Mouse (Mus musculus) lung, adult 2 months (tissue): ENCODE data around the gene Rbfox2. TPM values are rescaled to one million over a fixed set of nuclear protein-coding genes. Genes with fewer than 3 reads are reported as not detected.
A peak's percentile ranks its signal among the peaks of the same experiment; 100 is the strongest.

Experiments used
- DNase-seq: peaks from one replicate; pipeline ENCODE4 v3.0.0; 2022
- H3K4me1 ChIP-seq: fragments of 200-500 bp; 2 replicates; pipeline ENCODE4 v1.6.1; 2011; ENCODE audit warnings: low read length; ENCODE audit not compliant: control insufficient read depth, insufficient read depth
- H3K4me3 ChIP-seq: fragments of 200-500 bp; replicated peaks from 2 replicates; pipeline ENCODE3; 2011; ENCODE audit warnings: low read depth, mild to moderate bottlenecking, control low read depth, low read length; ENCODE audit errors: extremely low read depth
- CTCF ChIP-seq: fragments of 200-500 bp; IDR thresholded peaks from 2 replicates; pipeline ENCODE4 v1.5.1; 2011; ENCODE audit warnings: mild to moderate bottlenecking, low read length, control low read depth; ENCODE audit not compliant: insufficient read depth
- POLR2A ChIP-seq: fragments of 200-500 bp; IDR thresholded peaks from 2 replicates; pipeline ENCODE4 v1.6.1; 2011; ENCODE audit warnings: low read depth, mild to moderate bottlenecking, control low read depth, low read length, borderline replicate concordance; ENCODE audit errors: extremely low read depth
- WGBS: fragments of 180-500 bp; shearing (Covaris S2); methylation state at CpG from one replicate; pipeline ENCODE4 v1.1.7; 2018; 5-methylcytosine and 5-hydroxymethylcytosine counted together
- polyA plus RNA-seq: library from polyadenylated mRNA; depleted of rRNA; stranded (reverse); fragments of >200 nt; gene quantifications from 2 replicates; pipeline ENCODE4 v1.2.3, GENCODE M21; 2012

The Rbfox2 gene
- polyA plus RNA-seq, 1 experiment, result 72.0 TPM

- 48% methylated on average over 5 of the region's 5 CpGs for WGBS
- no peak for TF ChIP-seq CTCF
- no peak for TF ChIP-seq POLR2A
- Histone ChIP-seq H3K4me3 (no peak overlapping the region), H3K4me1 (peaks cover 9% of the 10 kb centered on the region)
- DNase-seq, result no peak
Observed at GRCm38 (mm10) chr15:77161382-77161781, 145.4 kb downstream of the Rbfox2 start.

GRCm38 (mm10) chr15:77160848-77161247 lies 146.0 kb downstream of the Rbfox2 start:
- no peak overlapping the region for H3K4me3 ChIP-seq
- DNase-seq, result no peak
- WGBS, result 63% methylated on average over 4 of the region's 4 CpGs
- no peak for TF ChIP-seq CTCF
- no peak for TF ChIP-seq POLR2A
- peaks cover 11% of the 10 kb centered on the region for H3K4me1 ChIP-seq

- peak; percentile 44 for DNase-seq
- WGBS, result 22% methylated on average over 3 of the region's 3 CpGs
- Histone ChIP-seq H3K4me3 (no peak overlapping the region), H3K4me1 (peaks cover 9% of the 10 kb centered on the region)
- TF ChIP-seq POLR2A, result no peak
- TF ChIP-seq CTCF, result no peak
Observed at GRCm38 (mm10) chr15:77156525-77156924, 150.3 kb downstream of the Rbfox2 start.

GRCm38 (mm10) chr15:77154248-77154785 lies 152.5 kb downstream of the Rbfox2 start:
- peaks cover 20% of the 10 kb centered on the region for H3K4me1 ChIP-seq
- TF ChIP-seq POLR2A, result no peak
- TF ChIP-seq CTCF, result no peak
- no peak for DNase-seq
- no peak overlapping the region for H3K4me3 ChIP-seq
- WGBS, result 73% methylated on average over 10 of the region's 10 CpGs

- TF ChIP-seq CTCF (no peak), POLR2A (no peak)
- Histone ChIP-seq H3K4me1 (peaks cover 24% of the 10 kb centered on the region), H3K4me3 (peak overlapping the region; percentile 67)
- DNase-seq, result peak; percentile 63
- WGBS, result 6% methylated on average over 12 of the region's 12 CpGs
Observed at GRCm38 (mm10) chr15:77153625-77154024, 153.2 kb downstream of the Rbfox2 start.

- no peak for DNase-seq
- WGBS, result 0% methylated on average over 3 of the region's 3 CpGs
- Histone ChIP-seq H3K4me1 (peaks cover 24% of the 10 kb centered on the region), H3K4me3 (peak overlapping the region; percentile 67)
- TF ChIP-seq POLR2A, result no peak
- TF ChIP-seq CTCF, result no peak
Observed at GRCm38 (mm10) chr15:77153088-77153546, 153.7 kb downstream of the Rbfox2 start.

- no peak for DNase-seq
- 5% methylated on average over 19 of the region's 19 CpGs for WGBS
- no peak for TF ChIP-seq CTCF
- no peak for TF ChIP-seq POLR2A
- Histone ChIP-seq H3K4me3 (peak overlapping the region; percentile 29), H3K4me1 (peaks cover 24% of the 10 kb centered on the region)
Observed at GRCm38 (mm10) chr15:77152336-77153087, 154.3 kb downstream of the Rbfox2 start.

- DNase-seq, result no peak
- 28% methylated on average over 4 of the region's 4 CpGs for WGBS
- no peak overlapping the region for H3K4me3 ChIP-seq
- TF ChIP-seq CTCF, result no peak
- TF ChIP-seq POLR2A, result no peak
- H3K4me1 ChIP-seq, result peaks cover 24% of the 10 kb centered on the region
Observed at GRCm38 (mm10) chr15:77151816-77152215, 155.0 kb downstream of the Rbfox2 start.

- 41% methylated on average over 8 of the region's 8 CpGs for WGBS
- Histone ChIP-seq H3K4me1 (peaks cover 19% of the 10 kb centered on the region), H3K4me3 (no peak overlapping the region)
- TF ChIP-seq POLR2A (no peak), CTCF (no peak)
- DNase-seq, result no peak
Observed at GRCm38 (mm10) chr15:77151178-77151577, 155.6 kb downstream of the Rbfox2 start.

- WGBS, result 36% methylated on average over 3 of the region's 3 CpGs
- peak; percentile 31 for DNase-seq
- peaks cover 18% of the 10 kb centered on the region for H3K4me1 ChIP-seq
- no peak overlapping the region for H3K4me3 ChIP-seq
- TF ChIP-seq POLR2A (no peak), CTCF (no peak)
Observed at GRCm38 (mm10) chr15:77150424-77150841, 156.4 kb downstream of the Rbfox2 start.
